Mouse (Mus musculus) urinary bladder, postnatal 36 days (tissue): Measurements from ENCODE around the gene Arl6ip1.

Experiments used
- DNase-seq, 2 experiments: peaks; one replicate each; pipeline ENCODE4 v3.0.0; 2022; ENCODE audit warnings: low spot score in 2 of 2, mixed read lengths in 1 of 2

Arl6ip1 gene

DNA sequence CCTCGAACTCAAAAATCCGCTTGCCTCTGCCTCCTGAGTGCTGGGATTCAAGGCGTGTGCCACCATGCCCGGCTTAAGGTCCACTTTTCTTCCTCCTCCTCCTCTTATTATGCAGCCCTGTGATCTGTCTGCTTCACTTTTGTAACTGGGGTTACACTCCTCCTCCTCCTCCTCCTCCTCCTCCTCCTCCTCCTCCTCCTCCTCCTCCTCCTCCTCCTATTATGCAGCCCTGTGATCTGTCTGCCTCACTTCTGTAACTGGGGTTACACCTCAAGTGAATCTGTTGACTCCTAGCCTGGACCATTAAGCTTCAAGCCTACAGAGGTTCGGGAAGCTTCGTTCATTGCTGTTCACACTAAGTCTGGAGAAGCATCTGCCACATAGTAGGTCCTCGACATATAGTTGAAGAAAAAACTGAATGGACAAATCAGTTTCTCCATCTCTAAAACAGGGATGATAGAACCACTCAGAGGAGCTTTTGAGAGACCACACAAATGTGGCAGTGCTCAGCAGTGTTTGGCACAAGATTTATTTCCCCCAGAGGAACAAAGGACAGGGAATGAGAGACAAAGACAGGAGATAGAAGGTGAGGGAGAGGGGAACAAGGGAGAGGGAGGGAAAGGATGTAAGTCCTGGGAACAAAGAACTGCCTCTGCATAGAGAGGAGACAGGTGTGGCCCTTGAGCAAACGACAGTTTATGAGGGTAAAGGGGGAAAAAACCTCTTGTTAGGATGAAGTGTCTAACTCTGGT is 12.5 kb downstream of the Arl6ip1 start:
- no peak for DNase-seq

DNA sequence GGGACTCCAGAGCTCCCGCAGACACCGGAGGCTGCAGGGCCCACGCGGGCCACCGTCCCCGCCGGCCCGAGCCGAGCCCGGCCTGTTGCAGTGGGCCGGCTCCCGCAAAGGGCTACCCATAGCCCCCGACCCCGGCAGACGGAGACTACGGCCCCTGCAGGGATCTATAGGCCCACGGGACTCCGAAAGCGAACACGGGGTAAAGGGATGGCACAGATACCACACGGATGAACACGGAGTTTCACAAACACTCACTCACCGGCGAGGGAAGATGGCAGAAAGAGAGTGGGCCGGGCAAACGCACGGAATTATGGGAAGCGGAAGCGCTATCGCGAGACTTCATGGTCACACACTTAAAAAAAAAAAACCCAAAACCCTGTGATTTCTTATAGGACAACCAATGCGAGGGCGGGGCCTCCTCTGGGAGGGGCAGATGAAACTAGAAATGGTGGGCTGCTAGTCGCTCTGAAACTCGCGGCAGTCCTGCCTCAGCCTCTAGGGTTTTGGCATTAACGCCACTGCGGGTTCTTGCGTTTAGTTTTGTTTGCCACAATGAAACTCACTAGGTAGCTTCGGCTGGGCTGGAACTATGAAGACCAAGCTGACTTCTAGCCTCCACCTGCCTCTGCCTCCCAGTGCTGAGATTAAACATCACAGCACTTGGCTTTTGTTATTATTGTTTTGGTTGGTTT is 13.4 kb downstream of the Arl6ip1 start, which contains the start of gene Rps15a:
TSS of gene Rps15a (minus strand) at position 312 of the 692 bp plus-strand sequence.
- DNase-seq, result peak; percentile 93

DNA sequence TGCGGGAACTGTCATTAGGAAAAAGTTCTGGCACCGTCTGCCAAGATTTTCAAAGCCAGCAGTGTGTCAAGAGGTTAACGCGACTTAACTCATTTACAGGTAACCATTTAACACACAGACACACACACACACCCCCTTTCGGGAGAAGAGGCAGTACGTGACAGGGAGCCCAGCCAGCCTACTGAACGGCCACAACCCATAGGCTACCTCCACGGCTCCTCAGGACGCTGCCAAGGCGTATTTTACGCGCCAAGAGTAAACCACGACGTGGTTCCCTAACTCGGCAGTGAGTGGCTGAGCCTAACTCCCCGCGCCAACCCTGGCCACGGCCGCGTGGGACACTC is 14.0 kb downstream of the Arl6ip1 start:
- no peak for DNase-seq

DNA sequence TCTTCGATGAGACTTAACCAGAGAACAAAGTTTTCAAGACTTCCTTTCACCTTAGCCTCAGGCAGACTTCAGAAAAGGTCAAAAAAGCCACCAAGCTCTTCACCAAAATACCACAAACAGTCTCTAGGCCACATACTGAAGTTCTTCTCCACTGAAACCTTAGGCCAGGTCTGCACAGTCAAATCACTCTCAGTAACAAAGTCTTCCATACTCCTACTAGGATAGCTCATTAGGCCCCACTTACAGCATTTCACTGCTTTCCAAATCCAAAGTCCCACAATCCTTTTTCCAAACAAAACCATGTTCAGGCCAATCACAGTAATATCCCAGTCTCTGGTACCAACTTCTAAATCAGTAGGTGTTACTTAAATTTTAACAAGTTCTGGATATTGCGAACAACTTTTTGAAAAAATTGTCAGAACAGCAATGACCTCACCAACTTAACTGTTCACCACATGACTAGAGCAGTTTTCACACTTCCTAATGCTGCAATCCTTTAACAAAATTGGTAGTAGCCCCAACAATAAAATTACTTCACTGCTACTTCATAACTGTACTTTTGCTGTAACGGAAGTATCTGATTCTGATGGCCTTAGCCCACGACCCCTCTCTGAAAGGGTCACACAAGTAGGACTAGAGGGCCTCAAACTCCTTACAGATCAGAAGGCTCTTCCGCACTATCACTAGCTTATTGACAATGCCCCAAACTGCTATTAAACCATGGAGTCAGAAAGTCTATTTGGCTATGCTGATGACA is 15.7 kb downstream of the Arl6ip1 start:
- no peak for DNase-seq

DNA sequence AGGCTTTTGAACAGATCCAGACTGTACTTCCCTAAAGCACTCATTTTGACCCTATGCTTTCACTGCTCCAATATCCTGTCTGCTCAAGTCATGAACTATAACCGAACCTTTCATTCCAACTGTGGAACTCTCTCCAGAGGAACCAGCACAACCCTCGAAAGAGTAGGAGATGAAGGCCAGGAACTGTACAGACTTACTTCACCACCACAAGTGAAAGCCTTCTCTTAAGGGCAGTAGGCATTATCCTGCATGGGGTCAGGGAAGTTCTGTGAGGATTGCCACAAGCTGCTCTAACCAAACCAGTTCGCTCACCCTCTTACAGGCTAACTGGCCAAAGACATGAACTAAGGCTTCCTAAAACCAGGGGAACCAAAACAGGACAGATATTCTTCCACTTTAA is 18.3 kb downstream of the Arl6ip1 start:
- no peak for DNase-seq

DNA sequence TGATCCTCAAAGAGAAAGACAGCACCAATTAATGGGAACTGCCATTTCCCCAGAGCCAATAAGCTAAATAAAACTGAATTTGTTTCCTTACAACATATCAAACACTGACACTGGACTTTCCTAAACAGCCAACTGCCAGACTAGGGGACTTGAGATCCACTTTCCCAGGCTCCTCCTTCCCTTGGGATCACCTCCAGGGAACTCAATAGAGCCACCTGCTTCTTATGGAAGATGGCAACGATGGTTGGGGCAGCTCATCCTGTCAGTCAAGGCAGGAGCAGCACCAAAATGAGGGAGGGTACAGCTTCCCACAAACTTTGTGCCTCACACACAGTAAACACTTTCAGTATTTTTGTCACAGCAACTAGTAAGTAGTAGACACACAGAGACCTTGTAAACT is 21.8 kb downstream of the Arl6ip1 start:
- no peak for DNase-seq

DNA sequence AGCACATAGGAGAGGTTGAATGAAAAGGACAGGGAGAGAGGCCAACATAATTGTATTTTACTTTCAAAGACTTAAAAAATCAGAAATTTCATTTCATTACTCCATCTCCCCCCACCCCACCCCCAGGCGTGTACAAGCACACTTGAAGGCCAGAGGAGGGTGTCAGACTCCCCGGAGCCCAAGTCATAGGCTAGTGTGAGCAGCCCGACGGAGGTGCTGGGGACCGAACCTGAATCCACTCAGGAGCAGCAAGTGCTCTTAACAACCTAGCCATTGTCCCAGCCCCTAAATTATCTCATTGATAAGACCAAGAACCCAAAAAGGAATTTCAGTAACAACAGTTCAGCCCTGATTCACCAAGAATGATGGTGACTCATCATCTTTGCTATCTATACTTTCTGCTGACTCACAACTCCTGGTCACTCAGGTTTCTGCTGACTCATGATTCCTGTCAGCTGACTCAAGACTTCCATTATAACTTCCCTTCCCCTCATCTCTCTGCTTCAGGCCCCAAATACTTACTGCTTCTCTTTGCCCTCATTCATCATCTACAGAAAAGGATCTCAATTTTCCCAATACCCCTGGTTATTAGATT is 24.9 kb downstream of the Arl6ip1 start:
- DNase-seq, result no peak

DNA sequence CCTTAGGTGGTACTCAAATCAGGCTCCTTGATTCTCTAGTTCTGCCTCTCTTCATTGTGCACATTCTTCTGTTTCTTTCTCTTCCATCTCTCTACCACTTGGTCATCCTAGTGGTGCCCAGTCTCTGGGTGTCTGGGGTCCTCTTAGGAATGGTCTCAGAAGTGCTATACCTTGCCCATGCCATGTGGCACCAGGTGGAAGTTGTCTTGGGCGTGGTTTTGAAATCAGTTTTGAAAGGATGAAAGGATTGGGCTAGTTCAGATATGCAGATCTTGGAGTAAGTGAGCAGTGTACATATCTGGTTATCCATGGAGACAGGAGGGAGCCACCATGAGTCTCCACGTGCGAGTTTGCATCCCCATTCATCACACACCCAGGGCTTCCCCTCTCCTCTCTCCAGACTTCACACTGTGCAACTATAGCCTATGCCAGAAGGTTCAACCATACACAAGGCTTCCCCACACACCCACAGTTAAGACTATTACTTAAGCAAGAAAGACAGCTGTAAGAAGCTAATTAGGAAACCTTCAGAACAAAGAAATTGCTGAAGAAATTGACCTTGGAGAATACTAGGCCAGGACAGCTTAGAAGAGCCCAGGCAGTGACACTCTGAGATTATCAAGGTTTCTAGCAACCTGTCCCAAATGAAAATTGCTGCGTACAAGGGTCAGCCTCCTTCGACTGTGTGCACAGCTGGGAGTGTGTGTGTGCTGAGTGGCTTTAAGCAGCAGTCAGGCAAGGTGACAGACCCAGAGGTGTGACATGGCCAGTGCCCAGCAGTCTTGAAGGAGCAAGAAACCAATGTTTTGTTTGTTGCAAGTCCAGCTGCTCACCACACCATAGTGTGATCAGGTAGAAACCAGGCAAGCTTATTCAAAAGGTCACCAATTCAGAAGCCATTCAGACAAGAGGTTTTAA is 25.7 kb downstream of the Arl6ip1 start:
- DNase-seq, result no peak

DNA sequence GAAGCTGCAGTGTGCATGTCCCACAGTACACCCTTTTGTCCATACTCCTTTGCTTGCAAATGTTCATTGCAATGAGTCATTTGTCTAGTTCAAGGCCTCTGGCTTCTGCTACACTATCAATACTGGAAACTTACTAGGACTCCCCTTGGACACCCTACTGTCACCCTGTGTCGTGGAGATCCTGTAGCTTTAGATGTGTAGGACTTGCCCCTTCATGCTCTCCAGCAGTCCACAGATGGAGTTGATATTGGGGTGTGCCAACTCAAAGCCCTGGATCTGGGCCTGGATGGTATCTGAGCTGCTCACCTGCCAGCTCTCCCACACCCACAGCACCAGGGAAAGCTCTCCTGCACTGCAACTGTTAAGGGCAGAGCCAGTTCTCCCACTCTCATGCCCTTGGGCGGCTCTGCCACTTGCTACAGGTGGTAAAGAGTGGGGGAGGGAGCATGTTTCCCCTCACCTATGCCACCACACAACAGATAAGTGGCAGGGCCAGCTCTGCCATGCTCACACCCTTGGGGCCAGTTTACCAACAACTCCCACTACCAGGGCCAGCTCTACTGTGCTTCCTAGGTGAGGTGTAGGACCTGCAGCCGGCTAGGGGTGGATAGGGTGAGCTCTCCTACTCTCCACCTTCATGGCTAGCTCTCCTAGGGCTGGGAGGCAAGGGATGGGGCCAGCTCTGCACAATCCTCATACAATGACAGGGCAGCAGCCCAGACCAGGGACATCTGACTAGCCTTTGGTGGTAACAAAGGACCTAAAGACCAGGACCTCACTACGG is 26.6 kb downstream of the Arl6ip1 start:
- no peak for DNase-seq

DNA sequence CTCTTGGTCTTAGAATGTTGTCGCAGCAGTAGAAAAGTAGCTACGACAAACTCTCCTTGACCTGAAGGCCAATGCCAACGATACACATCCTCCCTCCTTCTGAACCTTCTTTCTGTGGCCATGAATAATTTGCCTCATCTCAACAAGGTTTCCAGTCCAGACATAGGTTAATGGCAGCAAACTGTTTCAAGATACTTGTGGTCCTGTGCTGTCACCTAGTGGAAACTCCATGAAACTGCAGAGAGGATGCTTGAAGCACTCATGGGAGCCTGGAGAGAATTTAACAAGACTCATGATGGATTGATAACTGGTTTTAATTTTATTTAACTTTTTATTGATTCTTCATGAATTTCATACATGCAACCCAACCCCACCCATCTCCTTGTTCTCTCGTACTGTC is 27.2 kb downstream of the Arl6ip1 start:
- DNase-seq, result no peak

DNA sequence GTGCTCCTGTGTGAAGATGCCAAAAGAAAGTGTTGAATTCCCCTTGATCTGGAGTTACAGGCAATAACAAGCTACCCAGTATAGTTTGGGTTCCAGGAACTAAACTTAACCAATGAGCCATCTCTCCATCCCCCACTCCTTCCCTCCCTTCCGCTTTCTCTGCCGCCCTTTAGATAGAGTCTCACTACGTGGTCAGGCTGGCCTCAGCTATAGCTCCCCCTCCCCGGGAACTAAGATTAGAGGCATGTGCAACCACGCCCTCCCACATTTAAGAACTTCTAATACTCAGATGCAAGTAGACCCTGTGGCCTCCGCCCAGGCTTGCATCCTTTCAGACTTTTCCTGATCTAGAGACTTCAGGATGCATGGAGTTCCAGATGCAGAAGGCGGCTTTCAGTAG is 31.8 kb downstream of the Arl6ip1 start:
- no peak for DNase-seq

DNA sequence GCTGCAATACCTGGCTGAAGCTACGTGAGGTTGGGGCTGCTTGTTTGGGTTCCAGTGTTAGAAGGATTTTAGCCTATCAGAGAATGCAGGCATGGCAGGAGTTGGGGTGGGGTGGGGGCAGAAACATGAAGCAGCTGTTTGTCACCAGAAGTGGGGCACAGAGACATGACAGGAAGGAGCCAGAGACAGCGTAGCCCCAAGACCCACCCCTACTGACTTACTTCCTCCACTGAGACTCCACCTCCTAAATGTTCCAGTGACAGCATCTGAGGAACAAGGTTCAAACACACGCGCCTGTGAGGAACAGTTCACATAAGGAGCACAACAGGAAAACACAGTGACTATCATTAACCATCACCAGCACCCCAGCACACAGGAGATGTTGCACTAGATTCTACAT is 49.5 kb downstream of the Arl6ip1 start:
- DNase-seq, result no peak

DNA sequence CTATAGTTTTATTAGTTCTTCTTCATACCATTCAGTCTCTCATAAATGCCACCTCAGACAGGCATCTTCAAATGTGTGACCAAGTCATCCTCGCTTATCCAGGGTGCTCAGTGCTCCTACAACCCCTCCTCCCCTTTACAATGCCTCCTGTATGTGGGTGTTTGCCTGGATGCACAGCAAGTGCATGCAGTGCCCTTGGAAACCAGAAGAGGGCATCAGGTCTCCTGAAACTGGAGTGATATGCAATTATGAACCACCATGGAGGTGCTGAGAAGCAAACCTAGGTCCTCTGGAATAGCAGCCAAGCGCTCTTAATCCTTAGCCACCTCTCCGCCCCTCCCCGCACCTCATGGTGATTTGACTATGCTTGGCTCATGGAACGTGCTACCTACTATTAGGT is 50.4 kb downstream of the Arl6ip1 start:
- DNase-seq, result no peak
